Mouse (Mus musculus): ENCODE results near the gene Prdm16.

Prdm16 gene

DNA sequence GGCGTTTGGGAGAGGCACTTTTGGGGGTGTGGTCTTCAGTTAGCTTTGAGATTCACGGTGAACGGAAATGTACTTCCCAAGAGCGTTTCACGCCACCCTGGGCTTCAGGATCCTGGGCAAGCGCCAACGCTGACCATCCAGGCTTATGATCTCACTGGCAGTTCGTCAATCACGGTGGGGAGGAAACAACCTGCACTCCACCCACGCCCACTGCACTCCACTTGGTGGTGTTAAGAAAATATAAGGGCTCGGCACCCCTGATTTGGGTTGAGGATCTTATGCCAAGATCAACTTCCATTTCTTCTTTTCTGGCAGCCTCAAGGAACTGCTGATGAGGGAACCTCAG is 323.1 kb downstream of the Prdm16 start:
- DNase-seq, result no peak

DNA sequence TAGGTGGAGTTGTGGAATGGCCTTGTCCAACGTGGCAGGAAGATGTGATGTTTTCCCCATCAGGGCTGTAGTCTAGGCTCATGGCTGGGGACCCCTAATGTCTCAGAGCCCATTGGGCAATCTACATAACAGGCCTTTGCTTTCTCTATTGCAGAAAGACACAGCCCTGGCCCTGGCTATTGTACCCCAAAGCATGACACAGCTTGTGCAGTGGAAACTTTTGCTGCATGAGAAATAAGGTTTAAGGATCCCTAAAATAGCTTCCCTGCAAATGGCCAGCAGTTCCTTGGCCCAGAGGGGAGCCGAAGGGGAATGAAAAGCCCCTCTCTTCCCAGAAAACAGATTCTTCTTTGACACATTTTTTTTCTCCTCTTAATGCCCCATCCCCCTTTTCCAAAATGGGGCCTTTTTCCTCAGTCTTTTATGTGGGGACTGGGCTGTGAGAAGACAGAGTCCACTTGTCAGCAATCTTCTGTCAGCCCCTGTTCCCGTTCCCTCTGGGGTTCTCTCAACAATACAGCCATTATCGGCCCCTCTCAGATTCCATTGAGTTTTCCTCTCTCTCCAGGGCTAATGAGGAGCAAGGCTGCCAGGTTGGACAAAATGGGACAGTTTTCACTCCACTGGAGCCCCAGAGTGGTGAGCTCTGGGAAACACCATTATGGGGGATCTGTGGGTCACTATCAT is 323.6 kb downstream of the Prdm16 start:
- DNase-seq, result peak; percentile 14

DNA sequence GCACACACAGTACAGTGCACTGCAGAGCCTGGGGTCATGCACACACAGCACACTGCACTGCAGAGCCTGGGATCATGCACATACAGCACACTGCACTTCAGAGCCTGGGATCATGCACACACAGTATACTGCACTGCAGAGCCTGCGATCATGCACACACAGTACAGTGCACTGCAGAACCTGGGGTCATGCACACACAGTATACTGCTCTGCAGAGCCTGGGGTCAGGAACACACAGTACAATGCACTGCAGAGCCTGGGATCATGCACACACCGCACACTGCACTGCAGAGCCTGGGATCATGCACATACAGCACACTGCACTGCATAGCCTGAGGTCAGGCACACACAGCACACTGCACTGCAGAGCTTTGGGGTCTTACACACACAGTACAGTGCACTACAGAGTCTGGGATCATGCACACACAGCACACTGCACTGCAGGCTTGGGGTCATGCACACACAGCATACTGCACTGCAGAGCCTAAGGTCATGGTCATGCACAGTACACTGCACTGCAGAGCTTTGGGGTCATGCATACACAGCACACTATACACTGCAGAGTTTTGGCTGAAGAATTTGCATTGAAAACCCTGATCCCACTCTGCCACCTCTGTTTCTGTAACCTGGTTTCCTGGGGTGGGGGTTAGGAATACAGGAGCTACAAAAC is 324.4 kb downstream of the Prdm16 start:
- DNase-seq, result no peak

DNA sequence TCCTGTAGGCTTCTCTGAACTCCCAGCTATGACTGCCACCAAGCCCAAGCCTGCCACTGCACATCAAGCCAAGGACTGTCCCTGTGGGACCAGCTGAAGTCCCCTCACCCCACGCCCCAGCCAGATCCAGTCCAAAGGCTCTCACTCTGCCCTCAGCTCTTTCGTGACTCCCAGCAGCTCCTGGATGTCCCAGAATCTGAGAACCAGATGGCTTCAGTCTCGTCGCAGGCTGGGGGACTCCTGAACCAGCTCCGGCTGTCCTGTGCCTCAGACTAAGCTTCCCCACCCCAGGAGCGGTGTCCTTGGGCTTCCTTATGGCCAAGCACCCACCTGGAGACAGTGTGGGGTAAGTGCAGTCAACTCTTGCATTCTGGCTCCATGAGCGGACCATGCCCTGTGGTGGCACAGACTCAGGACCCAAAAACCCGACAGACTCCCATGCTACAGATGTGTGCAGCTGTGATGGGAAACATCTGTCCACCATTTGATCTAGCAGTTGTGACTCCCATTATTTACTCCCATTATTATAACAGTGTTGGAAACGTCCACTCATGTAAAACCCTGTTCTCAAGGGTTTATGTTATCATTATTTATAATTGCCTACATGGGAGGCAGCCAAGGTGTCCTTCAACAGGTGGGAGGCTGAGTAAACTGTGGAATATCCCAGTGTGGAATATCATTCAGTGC is 326.0 kb downstream of the Prdm16 start:
- DNase-seq, result no peak

DNA sequence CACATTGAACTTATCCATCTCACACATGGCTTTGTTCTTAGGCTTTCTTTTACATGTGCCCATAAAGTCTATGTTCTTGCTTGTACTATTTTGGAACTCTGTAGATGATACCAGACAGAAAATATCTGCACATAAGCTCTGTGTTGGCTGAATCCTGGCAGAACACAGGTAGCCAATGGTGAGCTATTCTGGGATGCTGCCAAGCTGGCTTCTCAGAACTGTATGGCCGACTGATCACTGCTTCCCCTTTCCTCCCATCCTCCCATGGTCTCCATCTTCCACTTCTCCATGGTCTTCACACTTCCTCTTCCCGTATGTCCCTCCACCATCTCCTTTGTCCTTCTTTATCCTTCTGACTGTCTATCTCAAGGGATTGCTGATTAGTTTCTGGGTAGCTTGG is 327.5 kb downstream of the Prdm16 start:
- DNase-seq, result no peak

DNA sequence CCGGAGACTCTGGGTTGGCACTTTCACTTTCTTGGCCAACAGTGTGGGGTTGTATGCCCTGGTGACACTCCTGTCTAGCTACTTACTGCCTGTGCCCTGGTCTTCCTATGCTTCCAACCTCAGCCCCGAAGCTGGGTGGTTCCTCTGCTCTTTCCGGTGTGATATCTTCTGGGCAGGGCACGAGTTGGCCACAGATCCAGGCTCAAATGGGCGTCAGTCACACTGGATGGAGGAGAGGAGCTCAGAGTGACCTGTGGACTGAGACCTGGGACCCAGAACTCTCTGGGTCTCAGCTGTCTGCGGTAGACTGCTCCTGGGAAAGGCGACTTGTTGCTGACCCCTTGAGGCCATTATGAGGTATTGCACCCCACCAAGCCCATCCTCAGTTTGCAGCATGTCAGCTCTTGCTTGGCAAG is 335.2 kb downstream of the Prdm16 start, which contains the start of gene Arhgef16:
TSS of gene Arhgef16 (minus strand) at position 211 of the 416 bp plus-strand sequence.
- DNase-seq, result peak; percentile 25

DNA sequence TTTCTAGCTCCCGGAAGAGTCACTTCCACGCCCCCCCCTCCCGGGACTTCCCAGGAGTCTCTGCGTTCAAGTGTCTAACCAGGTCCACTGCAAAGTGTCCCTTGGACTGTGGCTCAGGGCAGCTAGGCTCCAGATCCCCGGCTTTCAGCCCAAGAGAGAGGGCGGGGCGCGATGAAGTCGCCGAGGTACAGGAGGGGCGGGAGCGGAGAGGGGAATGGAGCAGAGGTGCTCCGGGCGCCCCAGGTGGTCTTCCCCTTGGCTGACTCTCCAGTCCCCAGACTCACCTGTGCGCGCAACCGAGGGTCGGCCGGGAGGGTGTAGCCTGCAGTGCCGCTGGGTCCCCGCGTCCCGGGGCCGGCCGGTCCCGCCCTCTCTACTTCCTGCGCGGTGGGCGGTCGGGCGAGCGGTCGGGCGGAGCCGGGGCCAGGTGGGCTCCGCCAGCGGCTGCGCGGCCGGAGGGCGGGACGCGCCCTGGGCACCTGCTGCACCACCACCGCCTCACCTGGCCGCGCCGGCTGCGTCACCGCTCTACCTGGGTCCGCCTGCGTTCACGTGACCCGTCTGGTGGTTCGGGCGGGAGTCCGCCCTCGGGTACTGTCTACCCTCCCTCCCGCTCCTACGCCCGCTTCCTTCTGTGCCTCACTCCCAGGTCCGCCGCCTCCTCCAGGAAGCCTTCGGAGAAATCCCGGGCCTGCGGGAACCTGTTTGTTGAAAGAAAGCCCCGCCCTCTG is 337.0 kb downstream of the Prdm16 start:
- DNase-seq, result no peak

DNA sequence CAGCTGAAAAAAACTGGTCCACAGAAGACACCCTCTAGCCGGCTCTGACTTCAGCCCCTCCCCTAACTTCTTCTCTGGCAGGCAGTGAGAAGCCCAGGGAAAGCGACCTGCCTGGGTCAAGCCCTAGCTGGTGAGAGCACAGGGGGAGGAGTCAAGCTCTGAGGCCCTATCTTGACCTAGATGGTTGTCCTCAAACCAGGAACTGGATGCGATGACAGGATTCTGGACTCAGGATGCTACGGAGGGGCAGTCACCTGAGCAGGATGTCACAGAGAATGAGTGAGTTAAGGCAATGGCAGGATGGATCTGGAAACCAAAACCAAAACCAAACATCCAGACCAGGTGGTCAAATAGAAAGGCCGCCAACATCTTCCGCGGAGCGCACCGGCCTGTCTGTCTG is 338.9 kb downstream of the Prdm16 start:
- DNase-seq, result no peak

DNA sequence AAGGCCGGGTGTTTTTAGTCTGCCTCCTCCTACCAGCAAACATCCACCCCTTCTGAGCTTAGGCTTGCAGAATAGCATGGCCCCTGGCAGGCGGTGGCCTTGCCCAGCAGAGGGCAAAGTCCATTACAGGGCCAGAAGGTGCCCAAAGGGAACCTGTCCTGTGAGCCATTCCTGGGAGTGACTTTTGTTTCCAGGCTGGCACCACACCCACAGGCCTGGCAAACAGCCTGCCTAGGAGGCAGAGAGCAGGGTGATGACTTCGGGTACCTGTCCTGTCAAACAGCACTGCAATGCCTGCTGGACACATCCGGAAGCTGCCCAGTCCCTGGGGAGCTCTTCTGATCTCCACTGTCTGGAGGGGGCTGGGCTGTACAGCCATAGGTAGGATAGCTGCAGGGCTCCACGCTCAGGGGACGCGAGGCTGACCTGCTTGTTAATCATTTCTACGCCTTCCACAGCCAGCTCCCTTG is 342.4 kb downstream of the Prdm16 start:
- no peak for DNase-seq

DNA sequence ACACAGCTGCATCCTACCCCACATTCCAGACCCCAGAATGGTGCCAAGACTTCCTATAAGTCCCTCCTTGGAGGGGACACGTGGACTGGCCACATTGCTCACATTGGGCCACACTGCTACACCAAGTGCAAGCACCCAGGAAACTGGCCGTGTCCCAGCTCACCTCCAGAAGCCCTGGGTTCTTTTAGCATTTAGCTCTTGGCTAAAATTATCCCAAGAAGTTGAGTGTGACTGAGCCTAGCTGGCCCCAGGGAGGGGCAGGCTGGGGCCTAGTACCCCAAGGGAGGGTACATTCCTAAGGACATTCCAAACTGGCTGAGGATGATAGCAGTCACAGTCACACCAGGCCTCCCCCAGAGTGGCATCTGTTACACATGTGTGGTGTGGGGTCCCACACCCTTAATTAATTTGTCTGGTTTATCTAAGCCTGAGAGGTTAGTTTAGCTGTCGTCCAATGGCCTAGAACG is 342.9 kb downstream of the Prdm16 start:
- no peak for DNase-seq

DNA sequence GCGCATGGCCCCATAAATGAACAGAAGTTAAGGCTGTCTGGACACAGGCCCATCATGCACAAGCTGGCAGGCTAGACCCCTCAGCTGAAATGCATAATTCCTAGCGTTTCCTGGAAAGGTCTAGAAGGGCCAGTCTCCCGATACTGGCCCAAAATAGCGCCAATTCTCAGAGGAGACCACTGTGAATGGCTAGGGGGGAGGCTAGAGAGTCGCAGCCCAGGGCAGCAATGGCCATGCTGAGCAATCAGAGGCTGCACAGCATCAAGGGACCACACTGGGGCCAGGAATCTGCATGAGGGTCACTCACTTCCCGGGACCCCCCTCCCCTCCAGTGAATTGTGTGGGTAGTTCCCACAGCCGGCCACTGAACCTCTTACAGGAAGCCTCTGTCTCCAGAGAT is 353.0 kb downstream of the Prdm16 start:
- DNase-seq, result no peak

DNA sequence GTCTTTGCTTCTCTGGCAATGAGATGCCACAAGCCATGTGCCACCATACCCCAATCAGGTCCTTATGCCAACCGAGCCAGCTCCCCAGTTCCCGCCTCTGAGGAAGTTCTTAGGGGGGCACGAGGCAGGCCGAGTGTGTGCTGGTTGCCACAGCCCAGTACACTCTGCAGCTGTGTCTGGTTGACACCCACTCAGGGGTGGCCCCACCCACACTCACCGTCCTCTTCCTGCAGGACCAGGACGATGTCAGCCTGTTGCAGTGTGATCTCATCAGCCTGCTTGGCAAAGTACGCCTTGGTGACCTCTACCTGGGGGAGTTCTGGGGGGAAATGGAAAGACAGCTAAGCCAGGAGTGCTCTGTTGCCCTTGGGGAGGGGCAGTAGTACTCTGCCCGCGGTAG is 357.2 kb downstream of the Prdm16 start:
- no peak for DNase-seq

DNA sequence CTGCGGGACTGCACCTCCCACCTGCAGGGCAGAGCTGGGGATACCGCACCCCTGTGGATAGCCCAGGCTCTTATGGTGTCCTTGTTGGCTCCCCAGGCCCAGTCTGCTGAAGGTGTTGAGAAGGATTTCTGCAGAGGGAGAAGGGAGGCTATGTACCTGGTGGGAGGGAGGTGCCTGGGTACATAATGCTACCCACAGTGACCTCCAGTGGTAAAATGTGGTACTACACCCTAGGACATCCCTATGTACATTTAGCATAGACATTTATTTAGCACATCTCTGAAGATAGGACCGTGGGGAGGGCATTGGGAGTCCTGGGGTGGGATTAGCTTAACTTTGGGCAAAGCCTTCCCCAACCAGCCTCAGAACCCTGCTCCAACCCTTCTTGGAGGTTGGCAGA is 363.7 kb downstream of the Prdm16 start:
- DNase-seq, result no peak

DNA sequence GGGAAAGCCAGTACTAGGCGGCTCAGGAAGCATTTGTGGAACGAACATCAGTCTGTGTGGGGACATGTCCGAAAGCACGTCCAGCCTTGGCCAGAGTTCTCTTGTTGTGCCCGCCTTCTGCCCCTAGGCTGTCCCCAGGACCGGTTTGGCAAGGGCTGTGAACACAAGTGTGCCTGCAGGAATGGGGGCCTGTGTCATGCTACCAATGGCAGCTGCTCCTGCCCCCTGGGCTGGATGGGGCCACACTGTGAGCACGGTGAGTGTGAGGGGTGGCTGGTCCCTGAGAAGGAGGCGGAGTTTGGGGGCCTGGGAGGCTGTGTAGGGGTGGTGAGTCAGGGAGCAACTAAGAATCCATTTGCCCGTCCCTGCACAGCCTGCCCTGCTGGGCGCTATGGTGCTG is 367.2 kb downstream of the Prdm16 start:
- DNase-seq, result no peak

DNA sequence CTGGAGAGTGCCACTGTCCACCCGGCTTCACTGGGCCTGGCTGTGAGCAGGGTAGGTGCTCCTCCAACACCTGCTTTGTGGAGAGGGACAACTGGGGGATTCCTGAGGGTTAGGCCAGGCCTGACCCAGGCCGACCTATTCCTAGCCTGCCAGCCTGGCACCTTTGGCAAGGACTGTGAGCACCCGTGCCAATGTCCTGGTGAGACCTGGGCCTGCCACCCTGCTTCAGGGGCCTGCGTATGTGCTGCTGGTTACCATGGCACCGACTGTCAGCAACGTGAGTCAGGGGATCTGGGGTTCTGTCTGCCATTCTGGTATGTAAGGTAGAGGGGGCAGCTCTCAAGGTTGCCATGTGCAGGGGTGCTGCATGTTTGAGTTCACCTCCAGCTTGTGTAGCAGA is 369.2 kb downstream of the Prdm16 start:
- peak; percentile 25 for DNase-seq

Measured in cerebellum, adult 9-11 months (tissue).